Mouse (Mus musculus) embryonic facial prominence, embryonic 11.5 days (tissue): ENCODE data around the gene Hpn. TPM values are rescaled to one million over a fixed set of nuclear protein-coding genes. Genes with fewer than 3 reads are reported as not detected.

Experiments used
- ATAC-seq: fragments of 200-750 bp; cut with Nextera tagmentation; replicated peaks from 2 replicates; pipeline ENCODE4 v1.8.0; 2017; ENCODE audit warnings: low read depth; ENCODE audit not compliant: insufficient number of reproducible peaks, low FRiP score, low TSS enrichment
- DNase-seq: peaks from one replicate; pipeline ENCODE4 v3.0.0-alpha.2; 2015; ENCODE audit warnings: low spot score
- H3K27ac ChIP-seq: fragments of 300-500 bp; sonication (generic); replicated peaks from 2 replicates; pipeline ENCODE4 v1.5.1; 2014; ENCODE audit warnings: mild to moderate bottlenecking, low read depth, low read length, control low read depth
- H3K27me3 ChIP-seq: fragments of 300-500 bp; sonication (generic); 2 replicates; pipeline ENCODE4 v1.6.1; 2014; ENCODE audit warnings: mild to moderate bottlenecking, low read length, moderate library complexity, mixed read lengths; ENCODE audit not compliant: control insufficient read depth, insufficient read depth
- H3K36me3 ChIP-seq: fragments of 300-500 bp; sonication (generic); replicated peaks from 2 replicates; pipeline ENCODE4 v1.6.1; 2014; ENCODE audit warnings: low read depth, mild to moderate bottlenecking, low read length, moderate library complexity, mixed read lengths; ENCODE audit not compliant: control insufficient read depth, insufficient read depth
- H3K4me1 ChIP-seq: fragments of 300-500 bp; sonication (generic); 2 replicates; pipeline ENCODE4 v1.6.1; 2014; ENCODE audit warnings: low read length, mixed read lengths; ENCODE audit not compliant: control insufficient read depth, insufficient read depth
- H3K4me2 ChIP-seq: fragments of 300-500 bp; sonication (generic); 2 replicates; pipeline ENCODE4 v1.6.1; 2014; ENCODE audit warnings: low read depth, mild to moderate bottlenecking, control low read depth, low read length, moderate library complexity
- H3K4me3 ChIP-seq: fragments of 300-500 bp; sonication (generic); 2 replicates; pipeline ENCODE4 v1.5.1; 2014; ENCODE audit warnings: low read depth, low read length, control low read depth
- H3K9ac ChIP-seq: fragments of 300-500 bp; sonication (generic); replicated peaks from 2 replicates; pipeline ENCODE4 v1.6.1; 2014; ENCODE audit warnings: mild to moderate bottlenecking, control low read depth, low read length
- H3K9me3 ChIP-seq: fragments of 300-500 bp; sonication (generic); replicated peaks from 2 replicates; pipeline ENCODE4 v1.6.1; 2016; ENCODE audit warnings: mild to moderate bottlenecking, low read length, inconsistent platforms, mixed read lengths; ENCODE audit not compliant: control insufficient read depth
- WGBS: fragments of 180-500 bp; shearing (Covaris S2); extraction: QIAGEN DNeasy Blood & Tissue Kit; methylation state at CpG from one replicate; pipeline ENCODE4 v1.1.7; 2014; 5-methylcytosine and 5-hydroxymethylcytosine counted together
- polyA plus RNA-seq: library from polyadenylated mRNA; unstranded; fragments of >200 nt; fragmentation: Nextera tagmentation; extraction: Ambion mirVana; gene quantifications from 2 replicates; pipeline ENCODE4 v1.2.1, GENCODE M21; 2014

Gene Hpn
- polyA plus RNA-seq, 1 experiment from 2014 or later, result 2.2 TPM

GRCm38 (mm10) chr7:31114646-31115045, 444 bp downstream of the Hpn start:
- no peak overlapping the region for H3K4me3 ChIP-seq
- DNase-seq (no peak), ATAC-seq (no peak)
- H3K4me2 ChIP-seq, result no peak overlapping the region
- no peak overlapping the region for H3K9ac ChIP-seq
- H3K27ac ChIP-seq, result no peak overlapping the region
- no peaks in the 10 kb centered on the region for H3K36me3 ChIP-seq
- H3K27me3 ChIP-seq, result peaks cover 2% of the 10 kb centered on the region; the same call in 1 of the 2 replicates
- no peaks in the 10 kb centered on the region for H3K9me3 ChIP-seq
- 39% methylated on average over 10 of the region's 10 CpGs for WGBS
- peaks cover 3% of the 10 kb centered on the region; the same call in 1 of the 2 replicates for H3K4me1 ChIP-seq

GRCm38 (mm10) chr7:31113800-31114199, 1.3 kb downstream of the Hpn start:
- Histone ChIP-seq H3K9ac (no peak overlapping the region), H3K4me3 (no peak overlapping the region), H3K27ac (no peak overlapping the region), H3K4me2 (no peak overlapping the region), H3K4me1 (peaks cover 3% of the 10 kb centered on the region; the same call in 1 of the 2 replicates), H3K9me3 (no peaks in the 10 kb centered on the region), H3K27me3 (peaks cover 2% of the 10 kb centered on the region; the same call in 1 of the 2 replicates), H3K36me3 (no peaks in the 10 kb centered on the region)
- 81% methylated on average over 6 of the region's 6 CpGs for WGBS
- no peak for DNase-seq
- no peak for ATAC-seq

GRCm38 (mm10) chr7:31112036-31112435, 3.1 kb downstream of the Hpn start:
- 47% methylated on average over 4 of the region's 4 CpGs for WGBS
- ATAC-seq (no peak), DNase-seq (no peak)
- Histone ChIP-seq H3K9me3 (no peaks in the 10 kb centered on the region), H3K27me3 (peaks cover 2% of the 10 kb centered on the region; the same call in 1 of the 2 replicates), H3K4me3 (no peak overlapping the region), H3K36me3 (no peaks in the 10 kb centered on the region), H3K4me1 (peaks cover 3% of the 10 kb centered on the region; the same call in 1 of the 2 replicates), H3K4me2 (no peak overlapping the region), H3K27ac (no peak overlapping the region), H3K9ac (no peak overlapping the region)

- Histone ChIP-seq H3K27ac (no peak overlapping the region), H3K9me3 (no peaks in the 10 kb centered on the region), H3K4me2 (no peak overlapping the region), H3K4me3 (no peak overlapping the region), H3K36me3 (no peaks in the 10 kb centered on the region), H3K4me1 (peaks cover 3% of the 10 kb centered on the region; the same call in 1 of the 2 replicates), H3K9ac (no peak overlapping the region), H3K27me3 (peaks cover 2% of the 10 kb centered on the region; the same call in 1 of the 2 replicates)
- DNase-seq (no peak), ATAC-seq (no peak)
- 76% methylated on average over 15 of the region's 15 CpGs for WGBS
Measured at GRCm38 (mm10) chr7:31110861-31111385, 4.2 kb downstream of the Hpn start.

- Histone ChIP-seq H3K4me3 (no peak overlapping the region), H3K27ac (no peak overlapping the region), H3K9ac (no peak overlapping the region), H3K36me3 (no peaks in the 10 kb centered on the region), H3K9me3 (no peaks in the 10 kb centered on the region), H3K4me1 (no peaks in the 10 kb centered on the region), H3K27me3 (no peaks in the 10 kb centered on the region), H3K4me2 (no peak overlapping the region)
- WGBS, result 82% methylated on average over 5 of the region's 5 CpGs
- ATAC-seq (no peak), DNase-seq (no peak)
Measured at GRCm38 (mm10) chr7:31109796-31110195, 5.3 kb downstream of the Hpn start.

GRCm38 (mm10) chr7:31109091-31109490, 6.0 kb downstream of the Hpn start:
- Histone ChIP-seq H3K27ac (no peak overlapping the region), H3K4me1 (no peaks in the 10 kb centered on the region), H3K27me3 (no peaks in the 10 kb centered on the region), H3K4me3 (no peak overlapping the region), H3K36me3 (no peaks in the 10 kb centered on the region), H3K9me3 (no peaks in the 10 kb centered on the region), H3K9ac (no peak overlapping the region), H3K4me2 (no peak overlapping the region)
- DNase-seq, result no peak
- no peak for ATAC-seq
- 53% methylated on average over 7 of the region's 7 CpGs for WGBS

GRCm38 (mm10) chr7:31107781-31108180, 7.3 kb downstream of the Hpn start:
- H3K4me3 ChIP-seq, result no peak overlapping the region
- no peak for ATAC-seq
- no peaks in the 10 kb centered on the region for H3K36me3 ChIP-seq
- H3K9ac ChIP-seq, result no peak overlapping the region
- no peaks in the 10 kb centered on the region for H3K9me3 ChIP-seq
- no peak overlapping the region for H3K27ac ChIP-seq
- DNase-seq, result no peak
- no peaks in the 10 kb centered on the region for H3K27me3 ChIP-seq
- no peak overlapping the region for H3K4me2 ChIP-seq
- no peaks in the 10 kb centered on the region for H3K4me1 ChIP-seq
- WGBS, result 89% methylated on average over 11 of the region's 11 CpGs

GRCm38 (mm10) chr7:31106166-31106565, 8.9 kb downstream of the Hpn start:
- Histone ChIP-seq H3K27ac (no peak overlapping the region), H3K9me3 (no peaks in the 10 kb centered on the region), H3K4me2 (no peak overlapping the region), H3K36me3 (no peaks in the 10 kb centered on the region), H3K4me3 (no peak overlapping the region), H3K27me3 (no peaks in the 10 kb centered on the region), H3K4me1 (no peaks in the 10 kb centered on the region), H3K9ac (no peak overlapping the region)
- DNase-seq (no peak), ATAC-seq (no peak)
- WGBS, result 65% methylated on average over 3 of the region's 3 CpGs
